In genomic region chr3:154331506-154332212, GRCm38 (mm10) we compare ENCODE assay signal across 8 mouse cellular contexts. TPM values are rescaled to one million over a fixed set of nuclear protein-coding genes. Genes with fewer than 3 reads are reported as not detected.
DNase-seq lines count a peak whose midpoint lies in the region; ATAC-seq and TF ChIP-seq lines count a peak whose summit lies in the region.

No protein-coding gene starts in this region.

- no peak for TF ChIP-seq CTCF in forebrain, postnatal 0 days (IDR thresholded peaks at IDR 0.05; ENCODE audit: low read depth)

- peaks cover 36% of the 10 kb centered on the region for H3K4me1 ChIP-seq in lung, embryonic 15.5 days
- H3K4me1 ChIP-seq in forebrain, postnatal 0 days (ENCODE audit: insufficient read depth) = no peaks in the 10 kb centered on the region
- H3K4me1 ChIP-seq in limb, embryonic 13.5 days = peaks cover 38% of the 10 kb centered on the region
- H3K4me1 ChIP-seq in stomach, embryonic 16.5 days (ENCODE audit: control insufficient read depth, insufficient read depth, low read length) = peaks cover 20% of the 10 kb centered on the region

- H3K4me2 ChIP-seq in lung, embryonic 15.5 days = peak overlapping the region; percentile 42
- no peak overlapping the region for H3K4me2 ChIP-seq in forebrain, postnatal 0 days (ENCODE audit: low read depth)
- peak overlapping the region; percentile 40 for H3K4me2 ChIP-seq in limb, embryonic 13.5 days (replicated peaks)
- H3K4me2 ChIP-seq in stomach, embryonic 16.5 days (ENCODE audit: low read depth, low read length) = peak overlapping the region; percentile 44

- peaks cover 99% of the 10 kb centered on the region for H3K27me3 ChIP-seq in lung, embryonic 15.5 days
- H3K27me3 ChIP-seq in forebrain, postnatal 0 days (ENCODE audit: insufficient read depth, low read length) = peaks cover 73% of the 10 kb centered on the region
- peaks cover 84% of the 10 kb centered on the region for H3K27me3 ChIP-seq in limb, embryonic 13.5 days
- H3K27me3 ChIP-seq in stomach, embryonic 16.5 days (ENCODE audit: control insufficient read depth, insufficient read depth, low read length) = peaks cover 80% of the 10 kb centered on the region

- no peak for DNase-seq in lung, postnatal 14 days
- DNase-seq in forebrain, postnatal 0 days = peak; percentile 60
- DNase-seq in right cerebral cortex, adult 18-20 months = no peak
- no peak for DNase-seq in right cerebral cortex, postnatal 14 days
- no peak for DNase-seq in adrenal gland, postnatal 10 days

- no peaks in the 10 kb centered on the region for H3K36me3 ChIP-seq in lung, embryonic 15.5 days
- H3K36me3 ChIP-seq in forebrain, postnatal 0 days (ENCODE audit: insufficient read depth) = no peaks in the 10 kb centered on the region
- no peaks in the 10 kb centered on the region for H3K36me3 ChIP-seq in limb, embryonic 13.5 days
- H3K36me3 ChIP-seq in stomach, embryonic 16.5 days (ENCODE audit: control insufficient read depth, insufficient read depth, low read length) = no peaks in the 10 kb centered on the region

- 2% methylated on average over 21 of the region's 21 CpGs for WGBS in lung, embryonic 15.5 days
- WGBS in forebrain, postnatal 0 days = under 1% methylated on average over 21 of the region's 21 CpGs
- 1% methylated on average over 21 of the region's 21 CpGs for WGBS in limb, embryonic 13.5 days
- 3% methylated on average over 21 of the region's 21 CpGs for WGBS in stomach, embryonic 16.5 days

- ATAC-seq in lung, embryonic 15.5 days (ENCODE audit: borderline replicate concordance, extremely low read depth, low FRiP score, low TSS enrichment) = no peak
- no peak for ATAC-seq in forebrain, postnatal 0 days
- no peak for ATAC-seq in limb, embryonic 13.5 days (ENCODE audit: low FRiP score, low read depth)
- ATAC-seq in stomach, embryonic 16.5 days (ENCODE audit: insufficient read depth, low FRiP score) = no peak

- peak overlapping the region; percentile 21 for H3K4me3 ChIP-seq in lung, embryonic 15.5 days
- peak overlapping the region; percentile 11; the same call in 1 of the 2 replicates for H3K4me3 ChIP-seq in forebrain, postnatal 0 days (ENCODE audit: low read depth, low read length)
- peak overlapping the region; percentile 21 for H3K4me3 ChIP-seq in limb, embryonic 13.5 days
- peak overlapping the region; percentile 31 for H3K4me3 ChIP-seq in stomach, embryonic 16.5 days (replicated peaks; ENCODE audit: low read length)

- H3K9ac ChIP-seq in lung, embryonic 15.5 days = no peak overlapping the region
- H3K9ac ChIP-seq in forebrain, postnatal 0 days = no peak overlapping the region
- no peak overlapping the region for H3K9ac ChIP-seq in limb, embryonic 13.5 days
- H3K9ac ChIP-seq in stomach, embryonic 16.5 days (ENCODE audit: low read length) = no peak overlapping the region

- H3K27ac ChIP-seq in lung, embryonic 15.5 days = no peak overlapping the region
- no peak overlapping the region for H3K27ac ChIP-seq in forebrain, postnatal 0 days (ENCODE audit: low read depth, low read length)
- H3K27ac ChIP-seq in limb, embryonic 13.5 days = no peak overlapping the region
- H3K27ac ChIP-seq in stomach, embryonic 16.5 days (ENCODE audit: low read length) = no peak overlapping the region

- H3K9me3 ChIP-seq in lung, embryonic 15.5 days = no peaks in the 10 kb centered on the region
- no peaks in the 10 kb centered on the region for H3K9me3 ChIP-seq in forebrain, postnatal 0 days (ENCODE audit: low read length)
- H3K9me3 ChIP-seq in limb, embryonic 13.5 days = no peaks in the 10 kb centered on the region
- H3K9me3 ChIP-seq in stomach, embryonic 16.5 days (replicated peaks; ENCODE audit: control insufficient read depth, low read length) = no peaks in the 10 kb centered on the region

RNA-seq across cellular contexts. Expression of gene Lhx8, which starts 1.2 kb away (rescaled TPM):
- 0.08 and 0.11 TPM in 2 replicates for polyA plus RNA-seq in lung, embryonic 15.5 days (2015; fragmentation: Nextera tagmentation; extraction: Ambion mirVana)
- total RNA-seq in forebrain, postnatal 0 days (2014; rRNA removed) = 13.4 and 24.2 TPM in 2 replicates
- 18.9 and 21.6 TPM in 2 replicates for polyA plus RNA-seq in forebrain, postnatal 0 days (2015; fragmentation: Nextera tagmentation; extraction: Ambion mirVana)
- 1.5 and 1.8 TPM in 2 replicates for polyA plus RNA-seq in limb, embryonic 13.5 days (2015; fragmentation: Nextera tagmentation; extraction: Ambion mirVana)
- 0.12 TPM in 1 of 2 replicates, not detected in the other for polyA plus RNA-seq in stomach, embryonic 16.5 days (2015; fragmentation: Nextera tagmentation; extraction: Ambion mirVana)
- 1 to 10 TPM in 1 of 2 experiments, under 1 TPM in 1; 0.75 to 1.7 TPM for total RNA-seq in adrenal gland, postnatal 10 days (2021)
